Mouse (Mus musculus) lung, postnatal 0 days (tissue): ENCODE data around the gene Atl3. TPM values are rescaled to one million over a fixed set of nuclear protein-coding genes. Genes with fewer than 3 reads are reported as not detected.

ENCODE experiments used
- ATAC-seq: fragments of 200-750 bp; cut with Nextera tagmentation; 2 replicates; pipeline ENCODE4 v1.8.0; 2017; ENCODE audit warnings: moderate library complexity
- DNase-seq: peaks from one replicate; pipeline ENCODE4 v3.0.0-alpha.2; 2016; ENCODE audit warnings: low spot score
- H3K27ac ChIP-seq: fragments of 300-500 bp; sonication (generic); 2 replicates; pipeline ENCODE4 v1.5.1; 2014; ENCODE audit warnings: antibody characterized with exemption, mild to moderate bottlenecking, low read length, mixed read lengths
- H3K27me3 ChIP-seq: fragments of 300-500 bp; sonication (generic); replicated peaks from 2 replicates; pipeline ENCODE4 v1.6.1; 2014; ENCODE audit warnings: low read length, mixed read lengths; ENCODE audit not compliant: insufficient read depth
- H3K36me3 ChIP-seq: fragments of 300-500 bp; sonication (generic); 2 replicates; pipeline ENCODE4 v1.6.1; 2014; ENCODE audit warnings: low read length, mixed read lengths; ENCODE audit not compliant: insufficient read depth
- H3K4me1 ChIP-seq: fragments of 300-500 bp; sonication (generic); 2 replicates; pipeline ENCODE4 v1.6.1; 2014; ENCODE audit warnings: antibody characterized with exemption, low read depth, low read length, mixed read lengths; ENCODE audit not compliant: insufficient read depth
- H3K4me2 ChIP-seq: fragments of 300-500 bp; sonication (generic); replicated peaks from 2 replicates; pipeline ENCODE4 v1.6.1; 2014; ENCODE audit warnings: low read depth, mild to moderate bottlenecking, low read length, moderate library complexity, mixed read lengths
- H3K4me3 ChIP-seq: fragments of 300-500 bp; sonication (generic); 2 replicates; pipeline ENCODE4 v1.5.1; 2014; ENCODE audit warnings: low read depth, low read length
- H3K9ac ChIP-seq: fragments of 300-500 bp; sonication (generic); replicated peaks from 2 replicates; pipeline ENCODE4 v1.6.1; 2014; ENCODE audit warnings: low read depth, mild to moderate bottlenecking
- H3K9me3 ChIP-seq: fragments of 300-500 bp; sonication (generic); 2 replicates; pipeline ENCODE4 v1.6.1; 2016; ENCODE audit warnings: low read length, mixed read lengths
- CTCF ChIP-seq: IDR thresholded peaks from 2 replicates; pipeline ENCODE4 v1.5.1; 2016; ENCODE audit warnings: antibody characterized with exemption, mild to moderate bottlenecking
- EP300 ChIP-seq: IDR thresholded peaks from 2 replicates; pipeline ENCODE4 v1.6.1; 2016; ENCODE audit warnings: antibody characterized with exemption, mild to moderate bottlenecking, control low read depth
- WGBS: fragments of 180-500 bp; shearing (Covaris S2); extraction: QIAGEN DNeasy Blood & Tissue Kit; methylation state at CpG from one replicate; pipeline ENCODE4 v1.1.7; 2014; 5-methylcytosine and 5-hydroxymethylcytosine counted together
- polyA plus RNA-seq: library from polyadenylated mRNA; unstranded; fragments of >200 nt; fragmentation: Nextera tagmentation; extraction: Ambion mirVana; gene quantifications from 2 replicates; pipeline ENCODE4 v1.2.1, GENCODE M21; 2015

The Atl3 gene
- polyA plus RNA-seq, 1 experiment from 2014 or later, result 20.0 TPM

DNA sequence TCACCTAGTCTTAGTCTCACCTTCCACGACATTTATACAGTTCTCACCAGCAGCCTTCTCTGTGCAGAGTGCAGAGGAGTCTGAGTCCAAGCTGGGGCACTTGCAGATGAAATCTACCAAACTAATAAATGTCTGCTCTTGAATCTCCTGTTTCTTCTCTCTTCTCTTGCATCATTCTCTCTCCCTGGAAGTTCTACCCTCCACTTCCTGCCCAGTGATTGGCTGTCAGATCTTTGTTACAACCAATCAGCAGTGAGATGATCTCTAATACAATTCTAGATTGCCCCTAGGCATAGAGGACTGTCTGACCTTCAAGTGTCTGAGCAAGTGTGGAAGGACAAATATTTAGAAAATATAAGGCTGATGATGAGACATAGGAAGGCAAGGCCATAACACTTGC, 82.3 kb downstream of the Atl3 start:
- no peak overlapping the region for H3K27ac ChIP-seq
- no peaks in the 10 kb centered on the region for H3K9me3 ChIP-seq
- H3K4me3 ChIP-seq, result no peak overlapping the region
- no peak overlapping the region for H3K9ac ChIP-seq
- H3K4me1 ChIP-seq, result no peaks in the 10 kb centered on the region
- no peaks in the 10 kb centered on the region for H3K36me3 ChIP-seq
- no peak for TF ChIP-seq EP300
- no peak for TF ChIP-seq CTCF
- DNase-seq (no peak), ATAC-seq (no peak)
- 63% methylated on average over 1 of the region's 1 CpGs for WGBS
- no peaks in the 10 kb centered on the region for H3K27me3 ChIP-seq
- H3K4me2 ChIP-seq, result no peak overlapping the region

- no peak overlapping the region for H3K9ac ChIP-seq
- no peak for TF ChIP-seq CTCF
- no peak for TF ChIP-seq EP300
- H3K36me3 ChIP-seq, result no peaks in the 10 kb centered on the region
- DNase-seq, result no peak
- H3K4me3 ChIP-seq, result no peak overlapping the region
- WGBS, result 60% methylated on average over 3 of the region's 3 CpGs
- H3K27me3 ChIP-seq, result no peaks in the 10 kb centered on the region
- ATAC-seq, result no peak
- no peaks in the 10 kb centered on the region for H3K4me1 ChIP-seq
- H3K4me2 ChIP-seq, result no peak overlapping the region
- H3K9me3 ChIP-seq, result no peaks in the 10 kb centered on the region
- no peak overlapping the region for H3K27ac ChIP-seq
Observed at GRCm38 (mm10) chr19:7577710-7578109, 83.9 kb downstream of the Atl3 start.

DNA sequence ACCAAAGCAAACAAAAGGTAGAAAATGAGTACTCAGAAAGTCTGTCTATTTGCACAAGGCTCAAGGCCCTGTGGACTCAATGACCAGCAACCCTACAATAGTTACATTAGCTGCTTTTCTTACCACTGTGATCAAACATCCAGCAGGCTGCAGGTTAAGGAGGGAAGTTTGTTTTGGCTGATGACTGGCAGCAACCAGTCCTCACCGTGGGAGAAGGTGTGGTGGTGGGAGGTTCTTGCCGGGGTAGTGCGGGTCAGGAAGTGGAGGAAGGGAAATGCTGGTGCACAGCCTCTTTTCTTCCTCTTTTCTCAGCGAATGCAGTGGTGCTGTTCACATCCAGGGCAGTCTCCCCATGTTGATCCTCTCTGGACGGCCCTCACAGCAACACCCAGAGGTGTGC, 87.2 kb downstream of the Atl3 start:
- no peaks in the 10 kb centered on the region for H3K4me1 ChIP-seq
- no peak for TF ChIP-seq CTCF
- TF ChIP-seq EP300, result no peak
- H3K9me3 ChIP-seq, result no peaks in the 10 kb centered on the region
- peak; percentile 64 for ATAC-seq
- H3K9ac ChIP-seq, result no peak overlapping the region
- H3K4me2 ChIP-seq, result no peak overlapping the region
- no peaks in the 10 kb centered on the region for H3K27me3 ChIP-seq
- H3K27ac ChIP-seq, result no peak overlapping the region
- no peak overlapping the region for H3K4me3 ChIP-seq
- DNase-seq, result peak; percentile 61
- WGBS, result 9% methylated on average over 5 of the region's 5 CpGs
- no peaks in the 10 kb centered on the region for H3K36me3 ChIP-seq

DNA sequence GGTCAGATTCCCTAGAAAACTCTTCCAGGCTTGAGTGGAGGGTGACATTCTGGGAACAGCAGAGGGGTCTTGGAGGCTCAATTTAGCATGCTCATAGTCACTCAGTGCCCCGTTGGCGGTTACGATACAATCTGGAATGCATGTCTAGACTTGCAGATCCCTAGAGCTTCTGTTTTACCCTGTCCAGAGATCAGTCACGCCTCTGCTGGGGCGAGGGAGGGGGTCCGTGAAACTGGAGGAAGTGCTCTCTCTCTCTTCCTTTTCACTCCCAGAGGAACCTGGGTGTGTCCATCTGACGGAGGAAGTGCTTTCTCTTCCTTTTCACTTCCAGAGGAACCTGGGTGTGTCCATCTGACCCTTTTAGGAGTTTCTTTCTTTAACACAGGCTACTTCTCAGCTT, 89.3 kb downstream of the Atl3 start:
- Histone ChIP-seq H3K27ac (no peak overlapping the region), H3K4me2 (no peak overlapping the region), H3K27me3 (no peaks in the 10 kb centered on the region), H3K4me1 (no peaks in the 10 kb centered on the region), H3K9ac (no peak overlapping the region), H3K36me3 (no peaks in the 10 kb centered on the region), H3K4me3 (no peak overlapping the region), H3K9me3 (no peaks in the 10 kb centered on the region)
- DNase-seq (peak; percentile 48), ATAC-seq (peak; percentile 75)
- 45% methylated on average over 7 of the region's 7 CpGs for WGBS
- TF ChIP-seq EP300 (peak; percentile 62; the same call in 1 of the 2 replicates), CTCF (no peak)

- Histone ChIP-seq H3K36me3 (no peaks in the 10 kb centered on the region), H3K27ac (no peak overlapping the region), H3K27me3 (no peaks in the 10 kb centered on the region), H3K4me1 (no peaks in the 10 kb centered on the region), H3K9me3 (no peaks in the 10 kb centered on the region), H3K9ac (no peak overlapping the region), H3K4me2 (no peak overlapping the region), H3K4me3 (no peak overlapping the region)
- TF ChIP-seq CTCF (no peak), EP300 (no peak)
- no peak for ATAC-seq
- 80% methylated on average over 3 of the region's 3 CpGs for WGBS
- DNase-seq, result no peak
Observed at GRCm38 (mm10) chr19:7583599-7583998, 89.8 kb downstream of the Atl3 start.

DNA sequence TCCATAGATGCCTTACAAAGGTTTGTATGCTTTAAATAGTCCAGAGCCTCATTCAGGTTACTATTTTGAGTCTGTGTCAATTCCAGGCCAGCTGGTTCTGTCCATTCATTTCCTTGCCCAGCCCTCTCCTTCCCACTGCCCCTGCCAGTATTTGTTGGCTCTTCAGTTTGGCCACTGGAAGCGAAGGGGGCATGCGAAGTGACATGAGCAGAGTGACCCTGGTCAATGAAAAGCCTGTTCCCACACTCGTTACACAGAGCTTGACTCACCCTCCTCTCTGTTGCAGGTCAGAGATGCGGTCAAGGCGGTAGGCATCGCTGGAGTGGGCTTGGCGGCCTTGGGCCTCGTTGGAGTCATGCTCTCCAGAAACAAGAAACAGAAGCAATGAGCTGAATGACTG, 91.4 kb downstream of the Atl3 start:
- no peak overlapping the region for H3K4me2 ChIP-seq
- DNase-seq, result no peak

DNA sequence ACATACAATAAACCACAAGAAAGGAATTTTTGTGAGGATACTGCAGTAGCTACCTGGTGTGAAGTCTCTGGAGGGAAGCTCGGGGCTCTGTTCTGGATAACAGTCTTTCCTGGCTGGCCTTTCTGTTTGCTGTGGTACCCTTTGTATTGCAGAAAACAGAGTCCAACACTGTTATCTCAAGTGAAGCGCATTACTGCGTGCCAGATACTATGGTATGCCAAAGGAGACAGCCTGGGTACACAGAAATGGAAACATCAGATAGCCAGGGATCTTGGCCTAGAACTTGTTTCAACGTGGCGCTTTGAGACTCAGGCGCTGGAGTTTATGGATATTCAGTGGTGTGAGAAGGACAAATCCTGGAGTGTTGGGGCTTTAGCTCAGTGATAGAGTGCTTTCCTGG, 91.9 kb downstream of the Atl3 start:
- Histone ChIP-seq H3K4me3 (no peak overlapping the region), H3K9me3 (no peaks in the 10 kb centered on the region), H3K4me1 (no peaks in the 10 kb centered on the region), H3K27ac (no peak overlapping the region), H3K4me2 (no peak overlapping the region), H3K27me3 (no peaks in the 10 kb centered on the region), H3K36me3 (no peaks in the 10 kb centered on the region), H3K9ac (no peak overlapping the region)
- TF ChIP-seq CTCF, result no peak
- TF ChIP-seq EP300, result no peak
- ATAC-seq, result no peak
- no peak for DNase-seq
- WGBS, result 90% methylated on average over 6 of the region's 6 CpGs

More for the DNA sequence above, 91.4 kb downstream of the Atl3 start:
- no peak overlapping the region for H3K9ac ChIP-seq
- no peak for ATAC-seq
- no peaks in the 10 kb centered on the region for H3K27me3 ChIP-seq
- no peak overlapping the region for H3K27ac ChIP-seq
- H3K4me1 ChIP-seq, result no peaks in the 10 kb centered on the region
- no peaks in the 10 kb centered on the region for H3K36me3 ChIP-seq
- WGBS, result 84% methylated on average over 8 of the region's 8 CpGs
- H3K4me3 ChIP-seq, result no peak overlapping the region
- TF ChIP-seq CTCF, result no peak
- TF ChIP-seq EP300, result no peak
- H3K9me3 ChIP-seq, result no peaks in the 10 kb centered on the region

Other genes with a start within 250 kb of the Atl3 start
- gene Rcor2, start 226.7 kb upstream of the Atl3 start, polyA plus RNA-seq, result 1.3 and 1.5 TPM in 2 replicates
- 29.8 and 35.9 TPM in 2 replicates for gene Mark2, start 152.2 kb upstream of the Atl3 start, polyA plus RNA-seq
- gene Spindoc, start 111.0 kb upstream of the Atl3 start, polyA plus RNA-seq, result 16.1 and 17.2 TPM in 2 replicates
- gene 2700081O15Rik, start 76.4 kb upstream of the Atl3 start, polyA plus RNA-seq, result 4.4 and 5.0 TPM in 2 replicates
- 122 and 132 TPM in 2 replicates for gene Rtn3, start 10.8 kb upstream of the Atl3 start, polyA plus RNA-seq
- 17.9 and 19.1 TPM in 2 replicates for gene Pla2g16, start 63.4 kb downstream of the Atl3 start, polyA plus RNA-seq
- gene Lgals12, start 113.2 kb downstream of the Atl3 start, polyA plus RNA-seq, result 0.36 and 0.54 TPM in 2 replicates
- gene Hrasls5, start 118.5 kb downstream of the Atl3 start, polyA plus RNA-seq, result 0.18 TPM in 1 of 2 replicates, not detected in the other
- gene Slc22a19, start 217.3 kb downstream of the Atl3 start, polyA plus RNA-seq, result 6.8 and 6.9 TPM in 2 replicates